Mouse (Mus musculus) erythroid progenitor cell, adult 5-6 weeks (primary cell): ENCODE measurements around the gene Atp13a1. TPM values are rescaled to one million over a fixed set of nuclear protein-coding genes. Genes with fewer than 3 reads are reported as not detected.
A peak's percentile ranks its signal among the peaks of the same experiment; 100 is the strongest.

Source experiments
- ATAC-seq: replicated peaks from 2 replicates; pipeline ENCODE4 v1.8.0; 2016; ENCODE audit warnings: moderate number of reproducible peaks, mild to moderate bottlenecking, moderate TSS enrichment, inconsistent platforms; ENCODE audit not compliant: poor library complexity, low FRiP score, severe bottlenecking
- total RNA-seq, 2 experiments: library from RNA; stranded (forward) in 1 of 2; stranded (reverse) in 1 of 2; fragments of 150-400 nt in 1 of 2; fragments of 186-747, 209-891 nt in 1 of 2; gene quantifications; 2 replicates each; pipeline versions ENCODE4 v1.2.3 to v1.2.4; 2015 to 2017; ENCODE audit warnings: low replicate concordance in 2 of 2

The Atp13a1 gene
- total RNA-seq, 2 experiments from 2014 or later: 12.6 to 13.7 TPM

DNA sequence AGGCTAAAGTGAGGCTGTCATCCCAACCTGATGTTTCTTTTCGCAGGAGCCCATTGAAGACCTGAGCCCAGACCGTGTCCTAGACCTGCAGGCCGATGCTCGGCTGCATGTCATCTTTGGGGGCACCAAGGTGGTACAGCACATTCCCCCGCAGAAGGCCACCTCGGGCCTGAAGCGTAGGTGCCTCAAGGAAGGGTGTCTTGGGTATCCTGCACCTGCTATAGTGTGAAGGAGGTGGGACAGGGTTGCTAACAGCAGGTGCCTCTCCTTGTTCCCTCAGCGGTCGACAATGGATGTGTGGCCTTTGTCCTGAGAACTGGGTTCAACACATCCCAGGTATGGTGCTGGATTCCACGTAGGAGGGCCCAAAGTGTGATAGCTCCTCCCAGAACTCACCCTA is 6.7 kb downstream of the Atp13a1 start:
- ATAC-seq: no peak

DNA sequence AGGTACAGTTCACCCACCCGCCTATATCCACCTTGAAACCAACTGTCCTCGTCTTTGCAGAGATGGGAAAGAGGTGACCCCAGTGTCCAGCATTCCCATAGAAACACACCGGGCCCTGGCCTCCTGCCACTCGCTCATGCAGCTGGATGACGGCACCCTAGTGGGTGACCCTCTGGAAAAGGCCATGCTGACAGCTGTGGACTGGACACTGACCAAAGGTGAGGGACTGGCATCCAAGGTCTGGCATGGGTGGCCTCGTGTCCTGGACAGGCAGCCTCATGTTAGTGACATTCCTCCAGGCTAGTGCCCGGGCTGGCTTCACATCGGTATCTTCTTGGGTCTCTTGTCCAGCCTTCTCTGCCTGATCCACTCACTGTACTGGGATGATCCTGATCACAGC is 8.3 kb downstream of the Atp13a1 start:
- no peak for ATAC-seq

DNA sequence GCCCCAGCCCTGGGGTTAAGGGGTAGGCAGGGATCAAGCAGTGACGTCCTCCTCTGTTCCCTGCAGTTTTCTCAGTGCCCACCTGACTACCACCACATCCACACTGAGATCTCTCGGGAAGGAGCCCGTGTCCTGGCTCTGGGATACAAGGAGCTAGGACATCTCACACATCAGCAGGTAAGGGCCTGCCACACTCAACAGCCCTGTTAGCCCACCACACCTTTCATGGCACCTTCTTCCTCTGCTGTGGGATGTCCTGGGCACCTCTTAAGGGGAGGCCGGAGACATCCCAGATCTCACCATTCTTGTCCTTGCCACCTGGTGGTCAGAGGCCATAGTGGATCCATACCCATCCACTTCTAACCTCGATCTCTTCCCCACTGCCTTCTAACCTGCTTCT is 9.0 kb downstream of the Atp13a1 start:
- ATAC-seq: no peak

DNA sequence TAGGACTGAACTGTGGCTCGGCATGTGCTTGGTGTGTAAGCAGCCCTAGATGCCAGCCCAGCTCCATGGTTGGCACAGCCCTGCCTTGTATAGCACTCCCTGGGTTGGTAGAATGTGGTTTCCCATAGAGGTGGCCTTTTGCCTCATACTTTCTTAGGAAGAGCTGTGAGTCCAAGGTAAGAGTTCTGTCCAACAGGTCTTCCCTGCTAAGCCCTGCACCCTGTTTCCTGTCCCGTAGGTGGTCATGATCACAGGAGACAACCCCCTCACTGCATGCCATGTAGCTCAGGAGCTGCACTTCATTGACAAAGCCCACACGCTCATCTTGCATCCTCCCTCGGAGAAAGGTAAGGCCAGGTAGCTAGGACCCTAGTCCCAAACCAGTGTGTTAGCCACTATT is 10.8 kb downstream of the Atp13a1 start:
- ATAC-seq: no peak

DNA sequence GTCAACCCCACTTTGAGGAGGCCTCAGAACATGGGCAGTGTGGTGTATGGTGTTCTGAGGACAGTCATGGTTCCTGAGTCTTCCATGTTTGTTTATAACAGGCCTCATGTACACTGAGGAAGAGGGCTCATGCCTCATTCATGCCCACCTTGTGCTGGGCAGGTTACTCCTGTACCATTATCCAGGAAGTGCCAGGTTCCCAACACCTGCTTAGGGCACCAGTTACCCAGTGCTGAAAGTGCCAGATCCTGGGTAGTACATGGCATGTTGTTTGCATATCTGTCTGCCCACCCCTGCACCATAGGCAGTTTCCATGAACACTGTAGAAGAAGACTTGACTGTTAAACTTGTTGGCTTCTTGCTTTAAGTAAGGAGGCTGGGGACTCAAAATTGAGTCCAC is 11.3 kb downstream of the Atp13a1 start:
- ATAC-seq: no peak

DNA sequence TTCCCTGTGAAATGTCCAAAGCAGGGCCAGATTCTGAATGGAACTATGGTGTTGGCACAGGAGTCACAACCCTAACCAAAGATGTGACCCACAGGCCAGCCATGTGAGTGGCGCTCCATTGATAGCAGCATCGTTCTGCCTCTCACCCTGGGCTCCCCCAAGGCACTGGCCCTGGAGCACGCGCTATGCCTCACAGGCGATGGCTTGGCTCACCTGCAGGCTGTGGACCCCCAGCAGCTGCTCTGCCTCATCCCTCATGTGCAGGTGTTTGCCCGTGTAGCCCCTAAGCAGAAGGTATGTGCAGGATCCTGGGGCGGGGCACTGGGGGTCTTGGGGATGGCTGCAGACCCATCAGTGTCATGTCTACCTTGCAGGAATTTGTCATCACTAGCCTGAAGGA is 12.4 kb downstream of the Atp13a1 start:
- ATAC-seq: no peak

DNA sequence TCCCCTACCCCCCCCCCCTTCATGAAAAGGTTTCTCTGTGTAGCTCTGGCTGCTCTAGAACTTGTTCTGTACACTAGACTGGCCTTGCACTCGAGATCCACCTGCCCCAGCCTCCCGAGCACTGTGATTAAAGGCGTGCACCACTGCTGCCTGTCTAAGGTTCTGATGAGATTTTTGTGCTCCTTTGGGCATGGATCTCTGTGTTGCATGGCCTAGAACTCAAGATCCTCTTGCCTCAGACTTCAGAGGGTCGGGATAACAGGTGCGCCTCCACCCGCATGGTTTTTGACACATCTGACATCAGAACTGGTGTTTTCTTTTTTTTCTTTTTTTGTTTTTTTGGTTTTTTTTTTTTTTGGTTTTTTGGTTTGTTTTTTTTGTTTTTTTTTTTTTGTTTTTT is 13.6 kb downstream of the Atp13a1 start:
- ATAC-seq: no peak

DNA sequence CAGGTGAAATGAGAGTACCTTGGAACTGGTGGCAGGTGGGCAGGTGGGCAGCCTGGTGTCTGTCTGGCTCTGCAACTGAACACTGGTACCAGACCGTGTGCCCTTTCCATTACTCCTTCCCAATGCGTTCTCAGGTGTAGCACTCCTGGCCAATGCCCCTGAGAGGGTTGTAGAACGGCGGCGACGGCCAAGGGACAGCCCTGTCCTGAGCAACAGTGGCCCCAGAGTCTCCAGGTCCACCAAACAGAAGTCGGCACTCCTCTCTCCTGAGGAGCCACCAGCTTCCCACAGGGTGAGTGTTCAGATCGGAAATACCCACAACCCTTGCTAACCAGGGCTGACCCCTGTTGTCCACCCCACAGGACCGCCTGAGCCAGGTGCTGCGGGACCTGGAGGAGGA is 14.1 kb downstream of the Atp13a1 start:
- ATAC-seq: no peak

DNA sequence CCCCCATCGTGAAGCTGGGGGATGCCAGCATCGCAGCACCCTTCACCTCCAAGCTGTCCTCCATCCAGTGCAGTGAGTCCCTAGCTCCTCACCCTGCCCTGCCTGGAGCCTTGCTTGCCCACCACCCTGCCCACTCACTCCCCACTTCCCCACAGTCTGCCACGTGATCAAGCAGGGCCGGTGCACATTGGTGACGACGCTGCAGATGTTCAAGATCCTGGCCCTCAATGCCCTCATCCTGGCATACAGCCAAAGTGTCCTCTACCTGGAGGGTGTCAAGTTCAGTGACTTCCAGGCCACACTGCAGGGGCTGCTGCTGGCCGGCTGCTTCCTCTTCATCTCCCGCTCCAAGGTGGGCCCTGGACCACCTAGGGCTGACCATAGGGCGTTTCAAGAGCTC is 14.5 kb downstream of the Atp13a1 start:
- ATAC-seq: no peak

DNA sequence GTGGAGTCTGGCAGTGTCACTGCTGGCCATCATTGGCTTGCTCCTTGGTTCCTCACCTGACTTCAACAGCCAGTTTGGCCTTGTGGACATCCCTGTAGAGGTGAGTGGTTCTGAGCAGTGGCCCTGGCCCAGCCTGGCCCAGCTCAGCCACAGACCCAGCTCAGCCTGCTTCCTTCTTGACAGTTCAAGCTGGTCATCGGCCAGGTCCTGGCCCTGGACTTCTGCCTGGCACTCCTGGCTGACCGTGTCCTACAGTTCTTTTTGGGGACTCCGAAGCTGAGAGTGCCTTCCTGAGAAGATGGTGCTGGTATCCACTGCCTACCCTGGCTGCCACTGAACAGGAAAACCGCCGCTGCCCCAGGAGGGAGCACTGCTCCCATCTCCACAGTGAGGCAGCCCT is 16.3 kb downstream of the Atp13a1 start:
- no peak for ATAC-seq

DNA sequence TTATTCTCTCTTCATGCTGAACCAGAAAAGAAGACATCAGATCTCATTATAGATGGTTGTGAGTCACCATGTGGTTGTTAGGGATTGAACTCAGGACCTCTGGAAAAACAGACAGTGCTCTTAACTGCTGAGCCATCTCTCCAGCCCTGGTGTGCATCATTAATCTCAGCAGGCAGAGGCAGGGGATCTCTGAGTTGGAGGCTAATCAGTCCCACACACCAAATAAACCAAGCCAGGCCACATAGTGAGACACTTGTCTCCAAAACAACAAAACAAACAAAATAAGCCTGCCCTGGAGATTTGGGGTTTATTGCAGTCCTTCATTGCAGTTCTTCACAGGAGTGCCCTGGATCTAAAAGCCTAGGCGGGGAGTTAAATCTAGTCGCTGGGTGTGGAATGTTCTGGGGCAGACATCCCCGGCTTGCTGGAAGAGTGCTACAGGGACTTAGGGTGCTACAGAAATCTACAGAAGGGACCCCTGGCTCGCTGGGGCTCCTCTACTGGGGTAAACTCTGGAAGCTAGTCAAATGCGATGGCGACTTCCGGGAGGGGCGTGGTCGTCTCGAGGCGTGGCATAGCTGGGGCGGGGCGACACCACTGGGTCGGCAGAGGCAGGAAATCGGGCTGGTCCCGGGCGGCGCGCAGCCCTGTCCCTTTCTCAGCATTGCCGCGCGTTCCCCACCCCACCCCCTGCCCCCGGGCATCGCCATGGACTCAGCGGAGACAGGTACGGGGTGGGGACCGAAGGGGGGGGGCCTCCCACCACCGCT is 17.3 kb downstream of the Atp13a1 start, which contains the start of gene Gmip:
TSS of gene Gmip (plus strand) at position 586 of the 770 bp plus-strand sequence.
- peak; percentile 92 for ATAC-seq

DNA sequence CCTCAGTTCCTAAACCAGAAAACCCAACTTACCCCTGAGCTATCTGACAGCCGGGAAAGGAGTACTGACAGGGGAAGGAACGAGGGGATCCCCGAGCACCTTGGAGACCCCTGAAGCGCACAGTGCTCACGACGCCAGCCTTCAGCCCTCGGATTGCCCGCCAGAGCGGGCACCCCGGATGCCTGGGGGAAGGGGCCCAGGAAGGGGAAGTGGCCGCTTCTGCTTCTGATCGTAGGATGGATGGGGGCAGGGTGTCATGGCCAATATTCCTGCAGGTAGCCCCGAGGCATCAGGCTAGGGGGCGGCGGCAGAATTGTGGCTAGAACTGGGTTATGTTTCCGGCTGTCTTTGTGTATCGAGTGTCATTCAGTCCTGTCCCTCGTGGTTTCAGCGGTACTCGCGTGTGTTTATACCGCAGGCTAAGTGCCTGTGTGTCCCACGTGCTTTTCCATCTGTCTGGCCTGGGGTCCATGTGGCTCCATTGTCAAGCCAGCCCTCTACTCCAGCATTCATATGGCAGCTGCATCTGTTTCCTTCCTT is 18.0 kb downstream of the Atp13a1 start:
- no peak for ATAC-seq

DNA sequence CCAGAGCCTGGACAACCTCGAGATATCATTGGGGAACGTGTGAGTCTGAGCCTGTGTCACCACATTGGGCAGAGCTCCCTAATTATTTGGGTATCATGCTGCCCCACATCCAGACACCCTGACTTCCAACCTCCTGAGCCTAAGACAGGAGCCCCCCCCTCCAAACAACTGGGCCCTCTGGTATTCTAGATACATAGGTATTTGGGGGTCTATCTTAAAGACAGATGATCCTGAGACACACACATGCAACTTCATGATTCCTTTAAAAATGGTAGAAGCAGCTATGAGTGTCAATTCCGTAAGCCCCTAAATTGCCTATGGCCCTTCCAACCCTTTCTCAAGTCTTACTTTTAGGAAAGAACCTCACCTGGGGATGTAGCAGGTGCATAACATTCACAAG is 18.9 kb downstream of the Atp13a1 start:
- no peak for ATAC-seq

DNA sequence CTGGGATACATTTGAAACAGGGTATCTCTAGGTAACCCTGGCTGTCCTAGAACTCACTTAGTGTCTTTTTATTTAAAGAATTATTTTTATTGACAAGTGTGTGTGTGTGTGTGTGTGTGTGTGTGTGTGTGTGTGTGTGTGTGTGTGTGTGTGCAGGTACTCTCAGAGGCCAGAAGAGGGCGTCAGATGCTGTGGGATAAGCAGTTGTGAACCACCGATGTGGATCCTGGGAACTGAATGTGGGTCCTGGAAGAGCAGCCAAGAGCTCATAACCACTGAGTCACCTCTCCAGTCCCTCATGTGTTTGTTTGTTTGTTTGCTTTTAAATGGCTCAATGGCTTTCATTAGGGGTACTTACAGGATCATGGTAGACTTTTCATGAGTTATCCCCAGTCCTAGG is 23.9 kb downstream of the Atp13a1 start:
- no peak for ATAC-seq

DNA sequence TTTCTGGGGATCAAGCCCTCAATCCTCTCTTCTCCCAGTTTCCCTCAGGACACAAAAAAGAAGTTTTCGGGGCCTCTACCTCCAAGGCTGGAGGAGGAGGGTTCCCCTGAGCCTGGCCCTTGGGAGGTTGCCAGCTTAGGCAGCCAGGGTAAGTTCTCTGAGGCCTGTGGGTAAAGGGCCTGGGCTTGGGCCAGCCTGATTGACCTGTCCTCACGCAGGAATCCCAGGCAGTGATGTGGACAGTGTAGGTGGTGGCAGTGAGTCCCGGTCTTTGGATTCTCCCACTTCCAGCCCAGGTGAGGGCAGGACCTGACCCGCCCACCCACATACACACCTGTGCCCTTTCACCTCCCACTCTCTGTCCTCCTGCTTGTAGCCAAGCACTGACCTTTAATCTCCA is 24.4 kb downstream of the Atp13a1 start:
- no peak for ATAC-seq

DNA sequence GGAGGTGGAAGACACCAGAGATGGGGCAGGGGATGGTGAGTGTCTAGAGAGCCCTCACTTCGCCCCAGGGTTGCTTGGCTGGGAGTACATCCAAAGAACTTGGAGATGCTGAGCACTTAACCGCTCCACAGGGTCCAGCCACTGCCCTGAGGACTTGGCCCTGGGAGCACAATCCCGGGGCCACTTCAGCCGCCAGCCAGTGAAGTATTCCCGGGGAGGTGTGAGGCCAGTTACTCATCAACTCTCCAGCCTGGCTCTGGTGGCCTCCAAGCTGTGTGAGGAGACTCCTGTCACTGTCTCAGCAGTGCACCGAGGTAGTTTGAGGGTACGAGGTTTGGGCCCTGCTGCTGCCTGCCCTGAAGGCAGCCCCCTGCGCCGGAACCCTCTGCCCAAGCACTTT is 29.5 kb downstream of the Atp13a1 start:
- ATAC-seq: no peak

DNA sequence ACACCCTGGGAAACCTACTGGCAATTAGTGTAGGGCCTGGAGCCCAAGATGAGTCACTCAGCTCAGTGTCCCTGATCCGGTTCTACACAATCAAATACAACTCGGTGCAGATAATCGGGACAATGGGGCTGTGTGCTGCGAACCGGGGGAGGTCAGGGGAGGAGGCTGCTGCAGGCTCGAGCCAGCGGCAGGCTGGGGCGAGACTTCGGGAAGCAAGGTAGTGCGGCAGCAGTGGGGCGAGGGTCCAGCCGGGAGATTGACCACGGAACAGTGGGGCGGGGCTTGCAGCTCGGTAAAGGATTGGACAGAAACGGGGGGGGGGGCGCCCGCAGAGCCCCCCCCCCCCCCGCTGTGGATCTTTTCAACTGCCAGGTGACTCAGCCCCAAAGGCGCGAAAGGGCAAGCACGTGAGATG is 31.0 kb downstream of the Atp13a1 start:
- ATAC-seq: no peak

DNA sequence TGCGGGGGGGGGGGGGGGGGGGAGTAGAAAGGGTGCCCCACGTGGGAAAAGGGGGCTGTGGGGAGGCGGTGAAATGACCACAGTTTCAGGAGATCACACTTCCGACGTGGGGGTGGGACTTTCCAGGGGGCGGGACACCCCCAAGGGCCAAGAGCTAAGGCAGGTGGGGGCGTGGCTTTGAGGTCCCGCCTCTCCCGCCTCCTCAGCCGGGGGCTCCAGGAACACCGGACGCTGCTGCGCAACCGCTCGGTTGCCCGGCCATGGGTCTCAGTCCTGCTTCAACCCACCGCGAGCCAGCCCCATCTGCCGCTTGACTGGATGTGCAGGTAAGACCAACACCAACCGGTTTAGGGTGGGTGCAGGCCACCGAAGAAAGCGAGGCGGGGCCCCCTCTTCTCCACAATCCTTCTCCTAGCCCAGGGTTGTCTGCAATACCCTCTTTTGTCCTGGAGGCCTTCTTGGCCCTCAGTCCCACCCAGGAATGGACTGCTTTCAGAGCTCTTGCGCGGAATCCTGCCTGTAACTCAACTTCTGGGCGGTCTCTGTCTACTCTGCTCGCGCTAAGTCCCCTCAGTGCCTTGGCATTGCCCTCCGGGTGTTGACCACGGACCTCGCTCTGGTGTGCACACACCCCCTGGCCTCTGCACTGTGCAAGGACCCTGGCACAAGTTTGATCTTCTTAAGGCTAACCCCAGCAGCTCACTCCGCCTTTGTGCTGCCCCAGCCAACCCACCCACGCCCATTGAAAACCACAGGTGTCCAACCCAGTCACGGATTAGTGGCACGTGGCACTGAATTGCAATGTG is 31.6 kb downstream of the Atp13a1 start, which contains the start of gene Lpar2:
TSS of gene Lpar2 (plus strand) at position 44 of the 806 bp plus-strand sequence.
- ATAC-seq: peak; percentile 28; the same call in 1 of the 2 replicates

DNA sequence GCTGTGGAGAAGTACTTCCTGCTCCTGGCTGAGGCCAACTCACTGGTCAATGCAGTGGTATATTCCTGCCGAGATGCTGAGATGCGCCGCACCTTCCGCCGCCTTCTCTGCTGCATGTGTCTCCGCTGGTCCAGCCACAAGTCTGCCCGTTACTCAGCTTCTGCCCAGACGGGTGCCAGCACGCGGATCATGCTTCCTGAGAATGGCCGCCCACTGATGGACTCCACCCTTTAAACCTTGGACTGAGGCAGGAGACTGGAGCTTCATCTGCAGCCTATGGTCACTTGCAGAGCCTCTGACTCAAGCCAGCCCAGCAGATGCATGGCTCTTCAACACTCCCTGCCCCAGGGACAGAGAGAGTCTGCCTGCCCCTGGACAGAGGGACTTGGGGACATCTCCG is 35.4 kb downstream of the Atp13a1 start:
- no peak for ATAC-seq

DNA sequence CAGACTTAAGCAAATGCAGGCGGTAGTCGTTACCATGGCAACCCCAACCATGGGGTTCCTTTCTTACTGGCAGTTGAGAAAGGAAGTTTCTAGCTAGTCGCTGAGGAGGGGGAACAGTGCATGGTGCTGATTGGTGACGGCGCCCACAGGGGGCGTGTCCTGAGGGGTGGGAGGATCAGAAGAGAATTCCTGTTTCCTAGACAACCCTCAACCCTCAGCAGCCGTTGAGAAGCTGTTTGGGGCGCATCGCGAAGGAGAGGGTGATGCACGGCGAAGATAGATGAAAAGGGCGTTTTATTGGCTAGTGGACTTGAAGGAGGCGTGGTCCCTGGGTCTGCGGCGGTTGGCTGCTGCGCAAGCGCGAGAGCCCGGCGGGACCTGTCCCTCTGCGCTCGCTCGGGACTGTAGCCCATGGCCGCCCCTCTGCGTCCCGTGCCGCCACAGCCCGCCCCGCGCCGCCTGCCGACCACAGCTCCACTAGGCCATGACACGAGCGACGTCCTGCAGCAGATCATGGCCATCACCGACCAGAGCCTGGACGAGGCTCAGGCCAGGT is 41.4 kb downstream of the Atp13a1 start, which contains the start of gene Pbx4:
TSS of gene Pbx4 (plus strand) at position 194 of the 556 bp plus-strand sequence.
- peak; percentile 96 for ATAC-seq
